Mouse (Mus musculus): ENCODE data around the gene 2810408A11Rik. TPM values are rescaled to one million over a fixed set of nuclear protein-coding genes. Genes with fewer than 3 reads are reported as not detected.

Gene 2810408A11Rik
- polyA plus RNA-seq (2015; fragmentation: Nextera tagmentation; extraction: Ambion mirVana): 3.0 and 3.2 TPM in 2 replicates

DNA sequence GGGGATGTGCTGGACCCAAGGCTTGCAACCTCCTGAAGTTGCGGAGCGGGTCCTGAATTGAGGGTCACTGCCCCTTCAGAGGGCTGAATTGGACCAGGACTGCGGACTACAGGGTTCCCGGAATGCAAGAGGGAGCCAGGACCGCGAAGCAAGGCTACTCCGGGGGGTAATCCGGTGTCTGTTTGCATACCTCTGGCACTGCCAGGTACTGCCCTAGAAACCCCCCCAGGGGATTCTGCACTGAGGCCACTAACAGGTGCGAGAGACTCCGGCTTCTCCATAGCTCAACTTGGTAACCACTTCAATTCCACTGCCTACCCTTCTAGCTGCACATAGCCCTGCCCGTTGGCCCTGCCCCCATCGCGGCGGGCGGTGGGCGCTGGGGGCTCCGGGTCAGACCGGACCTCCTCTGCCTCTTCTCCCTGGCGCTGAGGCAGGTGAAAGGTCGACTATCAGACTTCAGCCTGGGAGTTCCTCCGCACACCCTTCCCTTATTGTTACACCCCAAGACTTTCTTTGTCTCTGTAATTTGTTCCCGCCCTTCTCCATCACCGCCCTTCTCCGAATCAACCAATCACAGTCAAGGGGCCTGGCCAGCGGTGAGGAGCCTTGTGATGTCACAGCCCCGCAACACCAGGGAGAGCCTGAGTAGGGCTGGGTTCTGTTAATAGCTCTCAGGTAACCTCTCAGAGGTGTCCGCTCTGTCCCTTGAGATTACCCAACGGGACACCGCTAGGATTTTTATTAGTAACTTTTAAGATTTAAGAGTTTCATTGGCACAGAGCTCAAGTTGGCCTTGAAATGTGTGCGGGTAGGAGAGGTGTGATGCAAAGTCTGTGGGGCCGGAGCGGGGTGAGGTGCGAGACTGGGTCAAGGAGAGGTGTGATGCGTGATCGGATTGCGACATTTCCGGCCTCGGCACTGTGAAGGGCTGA, at the start of gene 2810408A11Rik, which contains the start of gene Neurl4:
Gene 2810408A11Rik (minus strand): TSS at position 517 of the 935 bp plus-strand sequence.
Gene Neurl4 (plus strand): TSS at position 602 of the 935 bp plus-strand sequence.

DNA sequence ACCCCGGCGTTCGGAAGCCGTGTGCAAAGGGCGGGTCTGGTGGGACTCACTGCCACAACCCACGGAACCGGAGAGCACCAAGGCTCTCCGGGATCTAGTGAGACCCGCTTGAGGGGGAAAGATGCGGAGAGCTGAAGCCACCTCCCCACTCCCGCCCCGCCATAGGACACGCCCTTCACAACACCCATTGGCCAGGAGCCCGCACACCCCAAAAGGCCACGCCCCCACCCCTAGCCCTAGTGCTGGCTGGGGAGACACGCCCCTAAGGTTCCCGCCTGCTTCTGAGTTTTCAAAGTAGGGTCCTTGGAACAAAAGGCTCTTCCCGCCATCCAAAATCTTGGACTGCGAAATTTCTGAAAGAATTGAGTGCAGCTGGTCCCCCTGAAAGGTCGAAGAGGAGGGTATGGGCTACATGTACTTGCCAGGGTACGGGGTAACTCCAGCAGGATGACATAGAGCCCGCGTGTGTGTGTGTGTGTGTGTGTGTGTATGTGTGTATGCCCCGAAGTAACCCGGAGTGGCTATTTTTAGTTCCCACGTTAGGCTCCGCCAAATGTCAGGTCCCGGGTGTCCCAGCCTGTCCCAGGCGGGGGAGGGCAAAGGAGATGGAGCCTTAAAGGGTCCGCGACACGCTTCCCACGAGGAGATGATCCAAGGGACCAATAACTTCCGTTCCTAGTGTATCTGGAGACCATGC, 47.4 kb upstream of the 2810408A11Rik start, which contains the start of gene Slc2a4:
Gene Slc2a4 (minus strand): TSS at position 123 of the 697 bp plus-strand sequence.

DNA sequence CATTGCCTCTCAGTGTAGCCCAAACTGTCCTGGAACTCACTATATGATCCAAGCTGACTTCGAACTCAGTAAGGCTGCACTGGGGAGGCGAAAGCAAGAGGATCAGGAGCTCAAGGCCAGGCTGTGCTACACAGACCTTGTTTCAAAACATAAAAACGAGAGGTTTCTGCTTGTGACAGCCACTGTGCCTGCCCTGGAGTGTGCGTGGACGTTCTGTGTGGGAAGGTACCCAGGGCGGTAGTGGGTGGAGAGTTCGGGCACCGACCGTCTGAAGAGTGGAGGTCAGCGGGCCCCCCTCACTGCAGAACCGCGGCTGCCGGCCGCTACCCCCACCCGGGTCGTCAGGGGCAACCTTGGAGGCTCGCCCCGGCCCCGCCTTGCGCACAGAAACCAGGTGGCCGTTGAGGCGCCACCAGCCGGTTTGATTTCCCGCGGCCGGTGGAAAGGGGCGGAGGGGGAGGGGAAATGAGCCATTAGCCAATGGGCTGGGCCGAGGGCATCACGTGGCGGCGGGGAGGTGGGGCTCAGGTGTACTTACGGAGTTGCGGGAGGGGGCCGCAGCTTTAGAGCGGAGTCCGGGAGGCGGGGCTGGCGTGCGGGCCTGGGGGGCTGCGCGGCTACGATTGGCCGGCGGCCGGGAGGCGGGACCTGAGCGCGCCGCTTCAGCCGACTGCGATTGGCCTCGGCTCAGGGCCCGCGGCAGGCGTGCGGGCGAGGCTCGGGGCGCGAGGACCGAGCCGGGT, 34.5 kb upstream of the 2810408A11Rik start, which contains the start of gene Ybx2:
Gene Ybx2 (plus strand): TSS at position 660 of the 743 bp plus-strand sequence.

DNA sequence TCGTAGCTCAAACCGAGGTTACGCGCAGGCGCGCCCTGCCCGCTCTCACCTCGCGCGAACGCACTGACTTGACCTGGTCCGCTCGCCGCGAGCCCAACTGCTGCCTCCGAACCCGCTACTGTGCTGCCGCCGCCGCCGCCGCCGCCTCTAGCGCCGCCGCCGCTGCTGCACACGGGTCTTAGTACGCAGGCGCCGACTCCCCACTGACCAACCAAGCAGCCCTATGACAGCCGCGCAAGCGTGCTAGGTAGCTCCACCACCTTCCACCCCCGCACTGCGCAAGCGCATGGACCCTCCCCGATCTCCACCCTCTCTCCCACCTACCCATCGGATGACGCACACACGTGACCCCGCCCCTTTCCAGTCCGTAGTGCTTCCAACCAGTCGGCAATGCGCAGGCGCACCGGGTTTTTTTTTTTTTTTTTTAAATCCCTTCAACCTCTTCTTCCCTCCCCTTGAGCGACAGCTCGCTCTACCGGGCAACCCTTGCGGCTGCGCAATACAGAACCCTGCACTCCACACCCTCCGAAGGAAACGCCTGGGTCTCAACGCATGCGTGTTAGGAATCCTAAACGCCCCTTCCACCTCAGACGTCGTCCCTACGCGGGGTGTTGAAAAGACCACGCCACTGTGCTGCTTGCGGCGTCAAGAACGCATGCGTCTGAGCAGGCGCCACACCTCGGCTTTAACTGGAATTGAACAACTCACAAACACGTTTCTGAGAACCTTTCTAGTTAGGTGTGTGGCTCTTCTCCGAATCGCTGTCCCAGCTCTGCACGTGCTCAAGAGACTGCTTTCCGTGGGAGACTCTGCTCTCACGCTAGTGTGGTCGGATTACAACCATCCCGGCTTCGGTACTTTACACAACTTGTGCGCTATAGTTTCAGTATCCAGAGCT, 20.6 kb upstream of the 2810408A11Rik start, which contains the start of gene Eif5a:
Gene Eif5a (minus strand): TSS at position 845 of the 898 bp plus-strand sequence.

DNA sequence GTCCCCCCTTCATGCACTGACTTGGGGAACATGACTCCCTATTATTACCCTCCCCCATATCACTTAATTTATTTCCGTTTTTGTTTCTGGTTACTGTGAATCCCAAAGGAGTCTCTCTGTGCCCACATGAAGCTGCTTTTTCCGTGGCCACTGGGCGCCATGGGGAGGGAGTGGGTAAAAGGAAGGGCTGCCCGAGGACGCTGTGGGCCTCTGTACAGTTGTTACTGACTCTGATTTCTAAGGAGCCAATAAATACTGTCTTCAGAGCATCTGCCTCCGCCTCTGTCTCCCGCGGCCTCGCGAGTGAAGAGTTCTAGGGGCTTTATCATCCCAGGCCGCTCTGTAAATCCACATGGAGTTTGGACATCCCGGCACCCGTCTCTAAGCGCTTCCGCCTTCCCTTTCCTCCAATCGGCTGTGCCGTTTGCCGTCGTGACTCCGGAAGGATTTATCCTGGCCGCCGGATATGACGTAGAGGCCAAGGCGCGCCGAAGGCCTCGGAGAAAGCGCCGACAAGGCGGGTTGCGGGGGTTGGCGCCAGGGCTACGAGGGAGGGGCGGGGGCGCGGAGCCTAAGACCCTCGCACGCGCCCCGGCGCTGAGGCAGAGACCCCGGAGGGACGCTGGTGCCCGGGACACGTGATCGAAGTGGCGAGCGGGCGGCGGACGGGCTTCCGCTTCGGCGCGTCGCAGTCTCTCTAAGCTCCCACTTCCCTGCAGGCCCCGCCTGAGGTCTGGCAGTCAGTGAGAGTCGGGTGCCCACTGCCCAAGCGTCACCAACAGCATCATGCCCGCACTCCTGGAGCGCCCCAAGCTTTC, 13.0 kb upstream of the 2810408A11Rik start, which contains the start of gene Gps2:
Gene Gps2 (plus strand): TSS at position 335 of the 818 bp plus-strand sequence.

DNA sequence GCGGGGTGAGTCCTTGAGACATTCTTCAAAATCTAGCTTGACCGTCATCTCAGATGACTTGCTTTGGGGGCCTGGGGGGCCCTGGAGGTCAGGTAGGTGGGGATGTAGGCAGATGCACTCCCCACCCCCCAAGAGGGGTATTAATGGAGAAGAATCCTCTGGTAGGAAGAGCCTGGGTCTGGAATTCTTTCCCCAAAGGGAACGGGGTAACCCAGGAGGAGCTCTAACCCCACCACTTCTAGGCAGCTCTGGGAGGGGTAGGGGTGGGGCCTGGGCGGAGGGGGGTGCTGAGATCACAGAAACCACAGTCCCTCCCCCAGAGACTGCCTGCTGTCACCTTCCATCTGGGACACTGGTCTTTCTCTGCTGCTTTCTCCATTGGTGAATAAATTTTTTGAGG, 5.5 kb downstream of the 2810408A11Rik start, which contains the start of gene Acap1:
Gene Acap1 (minus strand): TSS at position 249 of the 400 bp plus-strand sequence.

DNA sequence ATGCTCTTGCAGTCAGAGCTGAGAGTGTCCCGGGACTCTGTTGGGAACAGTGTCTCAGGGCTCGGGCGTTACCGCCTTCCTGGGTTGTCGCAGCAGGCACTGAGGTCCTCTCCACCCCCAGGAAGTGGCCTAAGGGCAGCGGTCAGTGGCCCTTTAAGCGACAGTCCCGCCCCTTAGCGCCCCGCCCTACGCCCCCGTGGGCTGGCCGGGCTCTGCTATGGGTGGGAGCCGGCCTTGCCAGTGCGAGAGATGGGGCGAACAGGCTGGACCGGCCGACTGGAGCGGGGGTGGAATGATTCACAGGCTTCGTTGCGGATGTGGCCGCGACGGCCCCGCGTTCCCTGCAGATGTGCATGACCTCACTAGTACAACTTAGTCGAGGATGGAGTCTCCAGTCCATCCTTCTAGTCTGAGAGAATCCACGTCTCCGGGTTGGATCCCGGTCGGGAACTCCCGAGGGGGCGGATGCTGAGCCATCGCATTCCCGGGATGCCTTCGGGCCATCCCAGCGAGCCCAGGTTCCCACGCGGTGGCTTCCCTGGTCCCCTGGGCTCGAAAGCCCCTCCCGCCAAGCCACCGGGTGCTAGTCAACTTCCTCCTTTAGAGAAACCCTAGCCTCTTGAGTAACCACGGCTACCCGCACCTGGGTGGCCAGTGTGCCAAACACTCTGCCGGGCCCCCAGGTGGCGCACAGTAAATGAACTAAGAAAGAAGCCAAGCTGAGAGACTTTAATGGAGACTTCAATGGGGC, 19.8 kb downstream of the 2810408A11Rik start, which contains the start of gene Kctd11:
Gene Kctd11 (minus strand): TSS at position 554 of the 751 bp plus-strand sequence.

DNA sequence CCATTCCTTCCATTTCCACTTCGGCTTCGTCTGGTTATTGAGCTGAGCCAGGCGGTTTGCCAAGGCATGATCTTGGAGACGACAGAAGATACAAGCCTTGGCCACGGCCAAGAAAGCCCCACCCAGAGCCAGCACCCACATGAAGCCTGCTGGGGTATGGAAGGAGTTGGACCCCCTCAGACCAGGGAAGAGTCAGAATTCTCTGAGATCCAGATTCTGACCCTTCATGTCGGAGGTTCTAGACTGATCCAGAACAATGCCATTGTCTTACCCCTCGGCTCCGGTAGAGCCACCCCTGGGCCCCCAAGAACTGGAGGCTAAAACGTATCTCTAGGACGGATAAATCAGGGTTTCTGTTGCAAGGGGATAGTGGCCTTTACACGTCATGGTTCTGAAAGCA, 22.9 kb downstream of the 2810408A11Rik start, which contains the start of gene Tmem95:
Gene Tmem95 (minus strand): TSS at position 141 of the 400 bp plus-strand sequence.

DNA sequence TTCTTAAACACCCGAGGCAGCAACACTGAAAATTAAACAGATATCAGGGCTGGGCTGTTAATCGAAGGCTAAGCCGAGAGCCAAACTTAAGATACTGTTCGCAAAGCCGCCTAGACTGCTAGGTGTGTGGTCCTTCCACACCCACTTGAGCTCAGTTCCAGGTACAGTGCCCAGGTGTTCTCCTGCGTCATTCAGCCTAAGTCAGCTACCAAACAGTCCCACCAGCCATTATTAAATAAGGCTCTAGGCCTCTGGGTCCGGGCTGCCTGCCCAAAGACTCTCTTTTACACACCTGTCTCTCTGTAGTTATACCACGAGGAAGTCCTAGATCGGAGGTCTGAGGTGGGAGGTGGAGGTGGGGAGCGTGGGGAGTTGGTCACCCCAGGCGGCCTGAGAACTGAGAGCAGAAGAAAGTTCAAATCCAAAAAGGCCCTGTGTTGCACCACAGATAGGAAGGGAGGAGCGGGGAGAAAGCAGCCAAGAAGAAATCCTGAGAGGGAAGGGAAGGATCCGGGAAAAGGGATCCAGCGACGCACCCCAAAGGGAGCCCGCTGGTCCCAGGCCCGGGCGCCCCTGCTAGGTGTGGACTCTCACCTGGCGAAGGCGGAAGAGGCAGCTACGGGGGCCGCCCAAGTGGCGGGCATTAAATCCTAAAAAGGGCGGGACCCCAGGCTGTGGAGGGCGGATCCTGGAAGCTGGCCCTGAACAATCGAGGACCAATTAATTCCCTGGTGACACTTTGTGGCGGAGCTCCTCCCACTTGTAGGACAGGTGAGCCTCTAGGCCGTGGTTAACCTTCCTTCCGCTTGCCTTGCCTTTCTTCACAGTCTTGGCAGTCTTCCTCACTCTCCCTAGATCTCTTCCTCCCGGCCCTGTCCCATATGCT, 42.4 kb downstream of the 2810408A11Rik start, which contains the start of gene Tnk1:
Gene Tnk1 (minus strand): TSS at position 618 of the 886 bp plus-strand sequence.

Small RNA genes lying within 50 kb of the gene (microRNA-seq; reads per million reads assigned to microRNA genes)
- gene Mir6924: not detected

Other genes starting within 250 kb of the 2810408A11Rik start
- 0.36 and 0.46 TPM in 2 replicates for gene Sox15, start 245.7 kb downstream of the 2810408A11Rik start, polyA plus RNA-seq (2015; fragmentation: Nextera tagmentation; extraction: Ambion mirVana)
- gene Mpdu1, start 238.3 kb downstream of the 2810408A11Rik start, polyA plus RNA-seq (2015; fragmentation: Nextera tagmentation; extraction: Ambion mirVana): 113 and 114 TPM in 2 replicates
- 14.1 and 18.7 TPM in 2 replicates for gene Cd68, start 234.8 kb downstream of the 2810408A11Rik start, polyA plus RNA-seq (2015; fragmentation: Nextera tagmentation; extraction: Ambion mirVana)
- 347 and 357 TPM in 2 replicates for gene Eif4a1, start 228.6 kb downstream of the 2810408A11Rik start, polyA plus RNA-seq (2015; fragmentation: Nextera tagmentation; extraction: Ambion mirVana)
- 69.5 and 74.3 TPM in 2 replicates for gene Senp3, start 218.9 kb downstream of the 2810408A11Rik start, polyA plus RNA-seq (2015; fragmentation: Nextera tagmentation; extraction: Ambion mirVana)
- gene Tnfsf13, start 215.2 kb downstream of the 2810408A11Rik start, polyA plus RNA-seq (2015; fragmentation: Nextera tagmentation; extraction: Ambion mirVana): 0.92 and 0.93 TPM in 2 replicates
- gene Tnfsf12, start 205.1 kb downstream of the 2810408A11Rik start, polyA plus RNA-seq (2015; fragmentation: Nextera tagmentation; extraction: Ambion mirVana): 7.0 TPM in 2 replicates
- gene Tnfsfm13, start 204.9 kb downstream of the 2810408A11Rik start, polyA plus RNA-seq (2015; fragmentation: Nextera tagmentation; extraction: Ambion mirVana): 1.3 and 3.3 TPM in 2 replicates
- 9.6 and 10.9 TPM in 2 replicates for gene Polr2a, start 142.3 kb downstream of the 2810408A11Rik start, polyA plus RNA-seq (2015; fragmentation: Nextera tagmentation; extraction: Ambion mirVana)
- 0.09 and 0.15 TPM in 2 replicates for gene Slc35g3, start 139.0 kb downstream of the 2810408A11Rik start, polyA plus RNA-seq (2015; fragmentation: Nextera tagmentation; extraction: Ambion mirVana)
- 4.9 and 6.8 TPM in 2 replicates for gene Zbtb4, start 135.1 kb downstream of the 2810408A11Rik start, polyA plus RNA-seq (2015; fragmentation: Nextera tagmentation; extraction: Ambion mirVana)
- 1.3 and 1.5 TPM in 2 replicates for gene Chrnb1, start 105.0 kb downstream of the 2810408A11Rik start, polyA plus RNA-seq (2015; fragmentation: Nextera tagmentation; extraction: Ambion mirVana)
- 7.1 and 8.5 TPM in 2 replicates for gene Fgf11, start 99.1 kb downstream of the 2810408A11Rik start, polyA plus RNA-seq (2015; fragmentation: Nextera tagmentation; extraction: Ambion mirVana)
- gene Tmem102, start 95.4 kb downstream of the 2810408A11Rik start, polyA plus RNA-seq (2015; fragmentation: Nextera tagmentation; extraction: Ambion mirVana): 1.2 and 1.6 TPM in 2 replicates
- not detected in 2 replicates for gene Gm39566, start 85.7 kb downstream of the 2810408A11Rik start, polyA plus RNA-seq (2015; fragmentation: Nextera tagmentation; extraction: Ambion mirVana)
- not detected in 2 replicates for gene Spem2, start 82.5 kb downstream of the 2810408A11Rik start, polyA plus RNA-seq (2015; fragmentation: Nextera tagmentation; extraction: Ambion mirVana)
- not detected in 2 replicates for gene Spem1, start 78.8 kb downstream of the 2810408A11Rik start, polyA plus RNA-seq (2015; fragmentation: Nextera tagmentation; extraction: Ambion mirVana)
- 25.7 and 29.7 TPM in 2 replicates for gene Nlgn2, start 63.2 kb downstream of the 2810408A11Rik start, polyA plus RNA-seq (2015; fragmentation: Nextera tagmentation; extraction: Ambion mirVana)
- 452 and 485 TPM in 2 replicates for gene Tmem256, start 62.5 kb downstream of the 2810408A11Rik start, polyA plus RNA-seq (2015; fragmentation: Nextera tagmentation; extraction: Ambion mirVana)
- gene Plscr3, start 54.6 kb downstream of the 2810408A11Rik start, polyA plus RNA-seq (2015; fragmentation: Nextera tagmentation; extraction: Ambion mirVana): 32.3 and 33.8 TPM in 2 replicates
- 0.15 TPM in 1 of 2 replicates, not detected in the other for gene Tnk1, start 42.3 kb downstream of the 2810408A11Rik start, polyA plus RNA-seq (2015; fragmentation: Nextera tagmentation; extraction: Ambion mirVana)
- not detected in 2 replicates for gene Tmem95, start 23.0 kb downstream of the 2810408A11Rik start, polyA plus RNA-seq (2015; fragmentation: Nextera tagmentation; extraction: Ambion mirVana)
- 2.1 and 2.2 TPM in 2 replicates for gene Kctd11, start 19.6 kb downstream of the 2810408A11Rik start, polyA plus RNA-seq (2015; fragmentation: Nextera tagmentation; extraction: Ambion mirVana)
- gene Acap1, start 5.4 kb downstream of the 2810408A11Rik start, polyA plus RNA-seq (2015; fragmentation: Nextera tagmentation; extraction: Ambion mirVana): 0.10 and 0.15 TPM in 2 replicates
- 13.0 and 19.0 TPM in 2 replicates for gene Neurl4, start 85 bp upstream of the 2810408A11Rik start, polyA plus RNA-seq (2015; fragmentation: Nextera tagmentation; extraction: Ambion mirVana)
- gene Gps2, start 12.9 kb upstream of the 2810408A11Rik start, polyA plus RNA-seq (2015; fragmentation: Nextera tagmentation; extraction: Ambion mirVana): 48.2 and 58.8 TPM in 2 replicates
- gene Eif5a, start 21.0 kb upstream of the 2810408A11Rik start, polyA plus RNA-seq (2015; fragmentation: Nextera tagmentation; extraction: Ambion mirVana): 1,029 and 1,041 TPM in 2 replicates
- gene Ybx2, start 34.8 kb upstream of the 2810408A11Rik start, polyA plus RNA-seq (2015; fragmentation: Nextera tagmentation; extraction: Ambion mirVana): 3.5 and 5.2 TPM in 2 replicates
- 8.9 and 9.0 TPM in 2 replicates for gene Slc2a4, start 47.2 kb upstream of the 2810408A11Rik start, polyA plus RNA-seq (2015; fragmentation: Nextera tagmentation; extraction: Ambion mirVana)
- gene Cldn7, start 63.8 kb upstream of the 2810408A11Rik start, polyA plus RNA-seq (2015; fragmentation: Nextera tagmentation; extraction: Ambion mirVana): not detected in 2 replicates
- 32.8 and 41.1 TPM in 2 replicates for gene Ctdnep1, start 80.2 kb upstream of the 2810408A11Rik start, polyA plus RNA-seq (2015; fragmentation: Nextera tagmentation; extraction: Ambion mirVana)
- gene Elp5, start 81.5 kb upstream of the 2810408A11Rik start, polyA plus RNA-seq (2015; fragmentation: Nextera tagmentation; extraction: Ambion mirVana): 161 and 162 TPM in 2 replicates
- 532 and 552 TPM in 2 replicates for gene Gabarap, start 90.2 kb upstream of the 2810408A11Rik start, polyA plus RNA-seq (2015; fragmentation: Nextera tagmentation; extraction: Ambion mirVana)
- gene Phf23, start 94.8 kb upstream of the 2810408A11Rik start, polyA plus RNA-seq (2015; fragmentation: Nextera tagmentation; extraction: Ambion mirVana): 41.5 and 47.4 TPM in 2 replicates
- 16.9 and 19.7 TPM in 2 replicates for gene Dvl2, start 99.6 kb upstream of the 2810408A11Rik start, polyA plus RNA-seq (2015; fragmentation: Nextera tagmentation; extraction: Ambion mirVana)
- 67.1 and 67.9 TPM in 2 replicates for gene Acadvl, start 114.4 kb upstream of the 2810408A11Rik start, polyA plus RNA-seq (2015; fragmentation: Nextera tagmentation; extraction: Ambion mirVana)
- 23.8 and 24.9 TPM in 2 replicates for gene Dlg4, start 116.0 kb upstream of the 2810408A11Rik start, polyA plus RNA-seq (2015; fragmentation: Nextera tagmentation; extraction: Ambion mirVana)
- 4.8 and 7.3 TPM in 2 replicates for gene Asgr1, start 153.1 kb upstream of the 2810408A11Rik start, polyA plus RNA-seq (2015; fragmentation: Nextera tagmentation; extraction: Ambion mirVana)
- gene Asgr2, start 191.7 kb upstream of the 2810408A11Rik start, polyA plus RNA-seq (2015; fragmentation: Nextera tagmentation; extraction: Ambion mirVana): 0.28 TPM in 1 of 2 replicates, not detected in the other
- 0.69 and 0.70 TPM in 2 replicates for gene Mgl2, start 229.3 kb upstream of the 2810408A11Rik start, polyA plus RNA-seq (2015; fragmentation: Nextera tagmentation; extraction: Ambion mirVana)